Mouse (Mus musculus) testis, adult 2 months (tissue): ENCODE results near the gene Wdr34. TPM values are rescaled to one million over a fixed set of nuclear protein-coding genes. Genes with fewer than 3 reads are reported as not detected.

Experiments
- H3K27ac ChIP-seq: fragments of 200-500 bp; 2 replicates; pipeline ENCODE4 v1.5.1; 2012; ENCODE audit warnings: low read depth, low read length; ENCODE audit not compliant: control insufficient read depth, insufficient read depth
- H3K27me3 ChIP-seq: fragments of 200-500 bp; 2 replicates; pipeline ENCODE4 v1.6.1; 2012; ENCODE audit warnings: mild to moderate bottlenecking, low read length, moderate library complexity; ENCODE audit not compliant: control insufficient read depth, insufficient read depth
- H3K36me3 ChIP-seq: fragments of 200-500 bp; 2 replicates; pipeline ENCODE4 v1.6.1; 2012; ENCODE audit warnings: mild to moderate bottlenecking, low read length; ENCODE audit not compliant: control insufficient read depth, insufficient read depth
- H3K4me1 ChIP-seq: fragments of 200-500 bp; 2 replicates; pipeline ENCODE4 v1.6.1; 2012; ENCODE audit warnings: low read length; ENCODE audit not compliant: control insufficient read depth, insufficient read depth
- H3K4me3 ChIP-seq: fragments of 200-500 bp; 2 replicates; pipeline ENCODE4 v1.5.1; 2012; ENCODE audit warnings: low read depth, mild to moderate bottlenecking, low read length, moderate library complexity, mixed read lengths; ENCODE audit not compliant: control insufficient read depth
- CTCF ChIP-seq: fragments of 200-500 bp; IDR thresholded peaks from 2 replicates; pipeline ENCODE4 v1.5.1; 2012; ENCODE audit warnings: low read depth, mild to moderate bottlenecking, inconsistent platforms, low read length, moderate library complexity; ENCODE audit not compliant: control insufficient read depth, insufficient read depth, insufficient replicate concordance
- POLR2A ChIP-seq: fragments of 200-500 bp; IDR thresholded peaks from 2 replicates; pipeline ENCODE4 v1.6.1; 2012; ENCODE audit warnings: low read depth, mild to moderate bottlenecking, inconsistent platforms, low read length, moderate library complexity; ENCODE audit not compliant: control insufficient read depth
- polyA plus RNA-seq: library from polyadenylated mRNA; depleted of rRNA; stranded (reverse); fragments of >200 nt; gene quantifications from 2 replicates; pipeline ENCODE4 v1.2.3, GENCODE M21; 2012

Wdr34 gene
- polyA plus RNA-seq, 1 experiment = 77.0 TPM

- no peaks in the 10 kb centered on the region for H3K27me3 ChIP-seq
- H3K4me1 ChIP-seq = peaks cover 15% of the 10 kb centered on the region
- H3K4me3 ChIP-seq = no peak overlapping the region
- no peak overlapping the region for H3K27ac ChIP-seq
- no peaks in the 10 kb centered on the region for H3K36me3 ChIP-seq
- TF ChIP-seq POLR2A (no peak), CTCF (no peak)
These were observed 27.8 kb upstream of the Wdr34 start for GRCm38 (mm10) chr2:30076439-30076838.

- Histone ChIP-seq H3K27ac (no peak overlapping the region), H3K36me3 (no peaks in the 10 kb centered on the region), H3K4me3 (no peak overlapping the region), H3K4me1 (peaks cover 15% of the 10 kb centered on the region), H3K27me3 (no peaks in the 10 kb centered on the region)
- TF ChIP-seq CTCF (no peak), POLR2A (no peak)
These were observed 26.9 kb upstream of the Wdr34 start for GRCm38 (mm10) chr2:30075625-30076024.

GRCm38 (mm10) chr2:30073285-30073684 is 24.6 kb upstream of the Wdr34 start:
- Histone ChIP-seq H3K4me3 (no peak overlapping the region), H3K36me3 (no peaks in the 10 kb centered on the region), H3K4me1 (peaks cover 12% of the 10 kb centered on the region), H3K27ac (no peak overlapping the region), H3K27me3 (no peaks in the 10 kb centered on the region)
- TF ChIP-seq CTCF (no peak), POLR2A (no peak)

GRCm38 (mm10) chr2:30072875-30073274 is 24.2 kb upstream of the Wdr34 start:
- H3K36me3 ChIP-seq = no peaks in the 10 kb centered on the region
- H3K4me3 ChIP-seq = no peak overlapping the region
- no peak for TF ChIP-seq POLR2A
- no peak overlapping the region for H3K27ac ChIP-seq
- peaks cover 9% of the 10 kb centered on the region for H3K4me1 ChIP-seq
- H3K27me3 ChIP-seq = no peaks in the 10 kb centered on the region

- Histone ChIP-seq H3K4me3 (no peak overlapping the region), H3K36me3 (no peaks in the 10 kb centered on the region), H3K27me3 (no peaks in the 10 kb centered on the region), H3K27ac (no peak overlapping the region), H3K4me1 (peaks cover 7% of the 10 kb centered on the region)
- TF ChIP-seq POLR2A (no peak), CTCF (no peak)
These were observed 19.3 kb upstream of the Wdr34 start for GRCm38 (mm10) chr2:30067962-30068361.

GRCm38 (mm10) chr2:30067031-30067888 is 18.6 kb upstream of the Wdr34 start:
- no peaks in the 10 kb centered on the region for H3K27me3 ChIP-seq
- H3K27ac ChIP-seq = peak overlapping the region; percentile 44
- H3K4me1 ChIP-seq = peaks cover 14% of the 10 kb centered on the region
- peak overlapping the region; percentile 91 for H3K4me3 ChIP-seq
- TF ChIP-seq POLR2A = no peak
- no peak for TF ChIP-seq CTCF
- no peaks in the 10 kb centered on the region for H3K36me3 ChIP-seq

GRCm38 (mm10) chr2:30066046-30066901 is 17.6 kb upstream of the Wdr34 start:
- no peak for TF ChIP-seq CTCF
- peak; percentile 78; the same call in 1 of the 2 replicates for TF ChIP-seq POLR2A
- Histone ChIP-seq H3K27ac (peak overlapping the region; percentile 90), H3K4me3 (peak overlapping the region; percentile 91), H3K36me3 (no peaks in the 10 kb centered on the region), H3K4me1 (peaks cover 19% of the 10 kb centered on the region), H3K27me3 (no peaks in the 10 kb centered on the region)
